Mouse (Mus musculus) T-cell, adult 2 months (primary cell): ENCODE measurements around the gene Ercc8.

Experiments
- DNase-seq: peaks from one replicate; pipeline ENCODE4 v3.0.0; 2022; ENCODE audit warnings: low spot score

Gene Ercc8

DNA sequence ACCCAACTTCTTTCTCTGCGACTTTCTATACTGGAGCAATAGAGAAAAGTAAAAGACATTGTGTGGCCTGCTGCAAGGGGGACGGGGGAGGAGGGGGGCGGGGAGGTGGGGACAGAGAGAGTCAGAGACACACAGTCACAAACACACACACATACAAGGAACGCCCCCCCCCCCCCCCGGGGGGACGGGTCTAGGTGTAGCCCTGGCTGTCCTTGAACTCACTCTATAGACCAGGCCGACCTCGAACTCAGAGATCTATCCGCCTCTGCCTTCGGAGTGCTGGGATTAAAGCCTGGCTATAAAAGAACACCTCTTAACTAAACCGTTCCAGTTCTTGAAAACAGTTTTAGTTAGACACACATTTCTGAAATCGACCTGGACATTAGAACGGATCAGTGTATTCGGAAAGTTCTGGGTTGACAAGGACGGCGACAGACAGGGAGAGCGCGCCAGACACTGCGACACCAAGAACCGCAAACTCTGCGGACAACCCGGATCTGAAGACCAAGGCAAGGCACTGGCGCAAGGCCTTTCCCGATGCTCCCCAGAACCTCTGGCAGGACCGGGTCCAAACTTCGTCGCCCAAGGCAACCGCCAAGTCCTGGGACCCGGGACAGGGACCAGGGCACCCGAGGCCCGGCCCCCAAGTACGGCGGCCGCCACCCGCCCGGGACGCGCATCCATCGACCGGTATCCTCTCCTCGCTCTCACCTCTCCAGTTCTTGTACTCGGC, 633 bp upstream of the Ercc8 start:
- DNase-seq: no peak

- DNase-seq: no peak
Observed at GRCm38 (mm10) chr13:108159241-108159575, 677 bp downstream of the Ercc8 start.

DNA sequence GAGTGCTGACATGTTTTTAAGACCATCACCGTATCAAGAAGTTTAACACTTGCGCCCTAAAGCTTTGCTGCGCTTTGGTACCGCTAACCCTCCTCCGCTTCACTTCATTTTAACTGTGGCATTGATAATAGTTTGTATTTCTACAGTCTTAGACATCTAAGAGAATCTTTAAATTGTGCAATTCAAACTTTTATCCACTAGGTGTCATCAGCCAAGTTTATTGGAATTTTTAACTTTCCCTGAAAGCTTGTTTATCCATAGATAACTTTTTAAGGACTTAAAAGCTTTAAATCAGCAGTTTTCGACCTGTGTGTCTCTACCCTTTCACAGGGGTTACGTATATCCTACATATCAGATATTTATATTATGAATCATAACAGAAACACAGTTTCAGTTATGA, 1.4 kb downstream of the Ercc8 start:
- DNase-seq: no peak

DNA sequence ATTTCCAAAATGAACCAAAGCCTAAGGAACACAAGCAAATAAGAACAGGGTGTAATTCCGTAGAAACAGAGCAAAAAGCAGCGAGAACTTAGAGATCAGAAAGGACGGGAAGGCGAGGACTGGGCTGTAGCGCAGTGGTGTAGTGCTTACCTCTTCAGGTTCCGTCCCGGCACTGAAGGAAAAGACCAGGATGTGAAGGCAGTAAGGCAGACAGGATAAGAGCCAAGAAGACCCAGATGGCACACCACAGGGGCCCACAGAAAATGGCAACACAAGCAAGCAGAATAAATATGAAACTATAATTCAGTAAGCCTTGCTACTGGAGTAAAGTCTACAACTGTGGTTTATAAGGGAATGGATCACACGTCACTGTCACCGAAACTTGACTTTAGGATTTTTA, 5.4 kb downstream of the Ercc8 start:
- no peak for DNase-seq

GRCm38 (mm10) chr13:108164621-108165020, 6.1 kb downstream of the Ercc8 start:
- no peak for DNase-seq

DNA sequence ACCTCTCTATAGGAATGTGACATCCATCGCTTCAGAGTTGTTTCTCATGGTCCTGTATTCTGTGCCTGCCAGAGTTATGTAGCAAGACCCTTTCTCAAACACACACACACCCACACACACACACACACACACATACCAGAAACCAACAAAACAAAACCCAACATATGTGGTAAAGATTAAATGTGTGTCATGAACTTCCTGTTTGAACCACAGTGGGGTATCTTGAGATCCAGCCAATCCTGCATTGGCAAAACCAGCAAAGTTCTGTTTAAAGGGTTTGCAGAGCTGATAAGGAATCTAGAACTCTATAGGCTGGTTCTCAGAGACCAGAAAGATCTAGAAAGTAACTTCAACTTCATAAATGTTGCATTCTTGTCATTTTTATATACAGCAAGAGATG, 11.5 kb downstream of the Ercc8 start:
- no peak for DNase-seq

DNA sequence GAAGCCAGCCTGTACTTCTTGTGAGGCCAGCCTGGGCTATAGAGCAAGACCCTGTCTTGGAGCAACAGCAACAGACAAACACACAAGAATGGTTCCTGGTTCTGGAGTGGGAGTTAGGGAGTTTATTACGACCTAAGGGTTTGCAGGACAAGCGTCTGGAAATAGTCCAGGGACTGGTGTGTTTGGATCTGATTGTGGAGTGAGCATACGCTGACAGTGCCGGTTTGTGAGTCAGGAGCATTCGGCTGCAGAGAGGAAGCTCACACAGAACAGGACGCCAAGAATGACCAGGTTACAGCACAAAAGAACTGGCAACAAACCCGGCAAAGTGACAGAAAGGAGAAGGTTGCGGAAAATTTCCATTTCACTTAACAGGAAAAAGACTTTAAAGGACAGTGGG, 12.0 kb downstream of the Ercc8 start:
- no peak for DNase-seq

GRCm38 (mm10) chr13:108179618-108180017, 21.1 kb downstream of the Ercc8 start:
- no peak for DNase-seq

GRCm38 (mm10) chr13:108180821-108181220, 22.3 kb downstream of the Ercc8 start:
- no peak for DNase-seq

- DNase-seq: no peak
Observed at GRCm38 (mm10) chr13:108184743-108185255, 26.3 kb downstream of the Ercc8 start.

DNA sequence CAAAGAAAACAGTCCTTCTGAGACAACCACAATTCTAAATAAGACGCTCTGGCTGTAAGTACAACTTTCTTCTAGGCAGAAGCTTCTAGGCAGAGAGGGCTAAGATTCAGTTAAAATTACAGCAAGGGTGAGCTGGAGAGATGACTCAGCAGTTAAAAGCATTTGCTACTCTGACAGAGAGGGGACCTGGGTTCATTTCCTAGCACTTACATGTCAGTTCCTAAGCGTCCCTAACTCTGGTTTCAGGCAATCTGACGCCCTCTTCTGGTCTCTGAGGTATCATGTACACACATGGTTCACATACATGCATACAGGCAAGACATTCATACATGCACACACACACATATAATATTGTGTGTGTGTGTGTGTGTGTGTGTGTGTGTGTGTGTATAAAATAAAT, 27.0 kb downstream of the Ercc8 start:
- no peak for DNase-seq

GRCm38 (mm10) chr13:108187994-108188393, 29.5 kb downstream of the Ercc8 start:
- no peak for DNase-seq

DNA sequence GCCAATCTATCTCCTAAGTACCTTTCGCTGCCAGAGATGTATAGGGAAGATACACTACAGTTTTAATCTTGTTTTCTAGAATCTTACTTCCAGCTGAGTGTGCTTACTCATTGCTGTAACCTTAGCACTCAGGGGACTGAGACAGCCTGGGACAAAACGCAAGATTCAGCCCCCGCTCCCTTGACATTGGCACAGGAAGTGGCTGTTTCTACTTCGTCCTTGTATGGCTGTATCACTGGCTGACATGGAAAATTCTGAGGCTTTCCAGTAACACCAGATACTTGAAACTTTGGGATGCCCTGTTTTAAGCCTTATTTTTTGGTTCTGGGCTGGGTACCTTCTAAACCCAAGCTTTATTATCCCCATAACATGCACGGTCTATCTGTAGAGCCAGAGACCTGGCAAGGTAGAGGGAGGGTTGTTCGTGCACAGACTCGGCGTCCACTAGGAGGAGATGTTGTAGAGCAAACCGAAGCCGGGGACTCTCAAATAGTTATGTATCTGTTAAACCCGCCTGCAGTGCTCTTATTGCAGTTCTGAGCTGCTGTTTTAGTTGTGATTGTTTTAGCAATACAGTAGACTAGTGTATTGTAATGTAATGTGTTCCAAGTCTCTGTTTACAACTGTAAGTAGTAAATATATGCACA, 32.7 kb downstream of the Ercc8 start:
- peak; percentile 58 for DNase-seq

DNA sequence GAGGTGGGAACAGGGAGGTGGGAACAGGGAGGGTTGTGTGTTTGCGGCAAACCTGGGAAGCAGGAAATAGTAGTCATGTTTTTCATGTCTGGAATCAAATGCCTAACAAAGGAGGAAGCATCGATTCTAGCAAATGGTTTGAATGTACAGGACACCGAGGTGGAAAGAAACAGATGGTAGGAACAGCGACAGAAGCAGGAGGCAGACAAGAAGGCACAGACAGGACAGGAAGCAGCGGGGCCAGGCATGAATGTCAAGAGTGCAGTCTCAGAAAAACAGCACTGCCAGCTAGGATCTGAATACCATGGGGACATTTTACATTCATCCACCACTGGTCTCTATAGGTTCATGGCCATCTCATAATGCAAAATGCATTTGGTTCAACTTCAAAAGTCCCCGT, 36.9 kb downstream of the Ercc8 start:
- no peak for DNase-seq

DNA sequence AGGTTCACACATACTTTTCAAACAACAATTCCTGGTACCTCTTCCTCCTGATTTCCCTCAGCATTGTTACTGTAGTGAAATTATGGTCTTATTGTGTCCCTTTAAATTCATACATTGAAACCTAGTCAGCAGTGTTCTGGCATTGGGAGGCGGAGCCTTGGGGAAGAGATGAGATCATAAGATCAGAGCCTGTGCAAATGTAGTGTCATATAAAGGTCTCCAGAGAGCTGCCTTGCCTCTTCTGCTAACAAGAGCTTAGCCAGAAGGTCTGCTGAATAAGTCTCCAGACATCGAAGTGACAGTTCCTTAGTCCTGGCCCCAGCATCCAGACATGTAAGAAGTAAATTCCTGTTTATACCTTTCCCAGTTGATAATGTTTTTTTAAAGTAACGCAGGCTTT, 46.3 kb downstream of the Ercc8 start:
- DNase-seq: no peak

GRCm38 (mm10) chr13:108207447-108207846, 48.9 kb downstream of the Ercc8 start:
- DNase-seq: no peak

DNA sequence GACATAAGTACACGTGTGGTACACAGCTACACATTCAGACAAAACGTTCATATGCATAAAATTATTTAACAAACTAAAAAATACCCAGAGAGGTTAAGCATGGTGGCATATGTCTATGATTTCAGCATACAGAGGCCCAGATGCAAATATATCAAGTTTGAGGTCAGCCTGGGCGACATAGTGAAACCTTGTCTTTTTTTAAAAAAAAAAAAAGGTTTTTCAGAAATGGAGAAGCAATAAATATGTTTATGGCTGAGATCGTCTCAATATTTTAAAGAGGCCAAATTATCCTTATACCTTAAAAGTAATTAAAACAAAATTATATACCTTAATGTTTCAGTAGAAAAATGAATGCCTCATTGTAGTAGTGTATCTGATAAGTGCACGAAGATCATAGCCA, 49.6 kb downstream of the Ercc8 start:
- no peak for DNase-seq

DNA sequence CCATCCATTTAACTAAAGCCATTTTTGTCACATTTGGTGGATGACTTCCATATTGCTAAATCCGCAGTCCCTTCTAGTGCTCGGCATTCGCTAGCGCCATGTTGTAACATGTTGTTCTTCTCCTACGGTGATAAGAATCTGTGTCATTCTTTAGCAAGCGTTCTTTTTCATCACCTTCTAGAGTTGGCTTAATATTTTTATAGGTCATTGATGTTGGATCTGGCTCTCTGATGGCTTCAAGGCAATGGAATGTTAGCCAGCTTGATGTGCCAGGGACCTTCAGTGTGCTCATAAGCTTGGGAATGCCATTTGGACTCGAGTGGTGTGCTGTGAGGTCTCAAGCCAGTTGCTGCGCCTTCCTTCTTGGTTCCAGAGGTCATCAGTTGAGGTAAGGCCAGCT, 52.4 kb downstream of the Ercc8 start:
- no peak for DNase-seq

DNA sequence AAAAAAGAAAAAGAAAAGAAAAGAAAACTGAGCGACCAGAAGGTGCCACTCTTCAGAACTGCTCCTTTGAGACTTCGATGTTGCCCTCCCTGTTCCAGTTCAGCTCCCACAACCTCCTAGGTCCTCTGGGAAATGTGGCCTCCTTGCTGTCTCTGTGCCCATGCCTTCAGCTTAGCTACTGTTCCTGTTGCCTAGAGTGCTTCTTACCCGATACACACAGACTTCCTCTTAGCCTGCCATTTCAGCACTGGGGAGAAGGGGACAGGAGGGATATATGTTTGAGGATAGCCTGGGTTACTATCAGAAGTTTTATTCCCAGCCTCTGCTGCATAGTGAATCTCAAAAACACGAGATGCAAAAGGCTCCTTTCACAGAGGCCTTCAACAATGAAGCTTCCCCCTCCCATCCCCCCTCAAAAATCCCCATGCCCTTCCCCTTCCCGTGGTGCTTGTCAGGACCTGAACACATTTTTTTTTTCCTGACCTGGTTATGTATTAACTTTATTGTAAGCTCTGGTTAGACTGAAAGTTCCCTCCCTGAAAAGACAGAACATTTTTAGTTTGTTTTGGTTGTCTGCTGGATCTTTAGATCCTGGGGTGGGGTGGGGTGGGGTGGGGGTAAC, 54.0 kb downstream of the Ercc8 start:
- DNase-seq: no peak

DNA sequence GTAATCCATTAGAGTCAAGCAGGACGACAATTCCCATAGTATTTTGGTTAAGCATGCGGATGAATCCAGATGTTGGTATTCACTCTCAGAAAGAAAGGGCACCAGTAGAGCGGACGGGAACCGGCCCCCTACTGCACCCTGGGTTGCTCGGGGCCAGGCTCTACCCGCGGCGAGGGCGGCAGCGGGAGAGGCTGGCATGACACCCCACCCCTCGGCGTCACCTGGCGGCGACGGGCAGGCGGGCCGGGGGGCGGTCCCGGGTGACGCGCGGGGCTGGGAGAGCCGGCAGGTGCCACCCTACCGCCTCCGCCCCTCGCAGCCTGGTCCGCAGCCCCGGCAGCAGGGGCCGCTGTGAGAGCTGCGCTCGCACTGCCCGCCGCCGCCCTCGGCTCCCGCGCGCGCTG, 55.6 kb downstream of the Ercc8 start, which contains the start of gene Elovl7:
TSS of gene Elovl7 (plus strand) at position 324 of the 404 bp plus-strand sequence.
- DNase-seq: peak; percentile 88

GRCm38 (mm10) chr13:108214485-108215107, 56.1 kb downstream of the Ercc8 start:
- peak; percentile 10 for DNase-seq

DNA sequence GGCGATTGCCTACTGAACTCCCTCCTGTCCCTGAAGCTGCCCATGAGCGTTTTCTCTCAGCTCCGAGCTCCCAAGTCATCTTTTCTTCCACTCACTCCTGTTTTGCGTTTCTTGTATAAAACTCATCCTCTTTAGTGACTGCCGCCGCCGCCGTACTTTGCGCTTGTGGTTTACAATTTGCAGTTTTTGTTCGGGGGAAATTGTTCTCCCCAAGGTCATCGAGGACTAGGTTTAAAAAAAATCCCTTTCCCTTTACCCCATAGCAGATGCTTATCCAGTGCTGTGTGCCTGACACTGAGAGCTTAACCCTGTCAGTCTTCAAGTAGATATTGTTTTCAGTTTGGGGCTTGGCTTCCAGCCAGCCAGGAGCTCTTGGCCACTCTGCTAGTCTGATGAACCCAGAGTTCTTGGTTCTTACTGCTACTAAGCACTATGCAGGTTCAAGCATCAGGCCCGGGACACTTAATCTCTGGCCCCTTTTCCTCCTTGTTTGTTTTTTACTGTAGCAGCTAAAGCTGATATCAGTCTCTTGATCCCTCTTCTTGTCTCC, 56.8 kb downstream of the Ercc8 start:
- DNase-seq: peak; percentile 7

DNA sequence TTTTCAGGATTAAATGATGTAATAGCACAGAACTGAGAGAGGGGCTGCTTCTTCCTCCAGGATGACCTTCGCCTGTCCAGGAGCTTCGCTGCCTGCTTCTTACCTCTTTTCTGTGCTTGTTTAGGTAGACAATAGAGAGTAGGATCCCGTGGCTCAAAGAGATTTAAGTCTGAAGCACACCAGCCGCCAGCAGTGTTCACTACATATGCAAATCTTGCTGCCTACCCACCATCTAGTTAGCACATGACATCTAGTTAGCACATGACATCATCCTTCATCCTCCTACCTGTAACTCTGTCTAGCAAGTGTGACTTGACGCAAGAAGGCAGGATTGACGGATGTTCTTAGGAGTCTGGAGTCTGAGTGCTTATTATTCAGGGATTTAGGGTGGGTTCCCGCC, 61.2 kb downstream of the Ercc8 start:
- DNase-seq: no peak
